Mouse (Mus musculus) MEL (cell line): Measurements from ENCODE around the gene Epha3. TPM values are rescaled to one million over a fixed set of nuclear protein-coding genes. Genes with fewer than 3 reads are reported as not detected.

Experiments used
- DNase-seq: peaks from one replicate; pipeline ENCODE4 v3.0.0; 2011; ENCODE audit warnings: low read depth, low spot score
- H3K27ac ChIP-seq: 2 replicates; pipeline ENCODE4 v1.5.1; 2012; ENCODE audit warnings: low read depth, mild to moderate bottlenecking, control low read depth, low read length, moderate library complexity; ENCODE audit not compliant: control insufficient read depth
- H3K27me3 ChIP-seq, 2 experiments: fragments of 150-350 bp in 1 of 2; sonication (generic) in 1 of 2; 2 replicates each; pipeline ENCODE4 v1.6.1; 2012; ENCODE audit warnings: low read length in 2 of 2, mild to moderate bottlenecking in 2 of 2, improper control_type of control experiment in 1 of 2, moderate library complexity in 1 of 2; ENCODE audit not compliant: insufficient read depth in 2 of 2, control insufficient read depth in 1 of 2
- H3K36me3 ChIP-seq, 2 experiments: 2 replicates each; pipeline ENCODE4 v1.6.1; 2012 to 2014; ENCODE audit warnings: low read length in 2 of 2, improper control_type of control experiment in 1 of 2, inconsistent platforms in 1 of 2, mild to moderate bottlenecking in 1 of 2; ENCODE audit not compliant: insufficient read depth in 2 of 2, control insufficient read depth in 1 of 2
- H3K4me1 ChIP-seq, 2 experiments: fragments of 150-350 bp in 1 of 2; sonication (generic) in 1 of 2; 2 replicates each; pipeline ENCODE4 v1.6.1; 2012; ENCODE audit warnings: low read length in 2 of 2, improper control_type of control experiment in 1 of 2, mild to moderate bottlenecking in 1 of 2; ENCODE audit not compliant: insufficient read depth in 2 of 2, control insufficient read depth in 1 of 2
- H3K4me3 ChIP-seq, 2 experiments: fragments of 150-350 bp in 1 of 2; sonication (generic) in 1 of 2; 2 replicates each; pipeline ENCODE4 v1.5.1; 2012; ENCODE audit warnings: low read depth in 2 of 2, low read length in 2 of 2, mild to moderate bottlenecking in 2 of 2, moderate library complexity in 2 of 2, control low read depth in 1 of 2, improper control_type of control experiment in 1 of 2; ENCODE audit not compliant: control insufficient read depth in 1 of 2, insufficient read depth in 1 of 2
- H3K79me2 ChIP-seq: 2 replicates; pipeline ENCODE4 v1.6.1; 2012; ENCODE audit warnings: mild to moderate bottlenecking, low read length, moderate library complexity; ENCODE audit not compliant: control insufficient read depth, poor library complexity, insufficient read depth
- H3K9ac ChIP-seq: 2 replicates; pipeline ENCODE4 v1.6.1; 2012; ENCODE audit warnings: low read depth, mild to moderate bottlenecking, control low read depth, low read length, moderate library complexity; ENCODE audit not compliant: control insufficient read depth, poor library complexity, severe bottlenecking
- H3K9me3 ChIP-seq: fragments of 150-350 bp; sonication (generic); replicated peaks from 2 replicates; pipeline ENCODE4 v1.6.1; 2012; ENCODE audit warnings: mild to moderate bottlenecking, low read length, improper control_type of control experiment, moderate library complexity; ENCODE audit not compliant: insufficient read depth
- CHD1 ChIP-seq: IDR thresholded peaks from 2 replicates; pipeline ENCODE4 v1.6.1; 2012; ENCODE audit warnings: low read depth, mild to moderate bottlenecking, inconsistent platforms, low read length, improper control_type of control experiment
- EP300 ChIP-seq, 2 experiments: IDR thresholded peaks; 2 replicates each; pipeline ENCODE4 v1.6.1; 2011; ENCODE audit warnings: improper control_type of control experiment in 2 of 2, low read length in 2 of 2, low read depth in 1 of 2, mild to moderate bottlenecking in 1 of 2
- HCFC1 ChIP-seq: IDR thresholded peaks from 2 replicates; pipeline ENCODE4 v1.6.1; 2012; ENCODE audit warnings: low read depth, mild to moderate bottlenecking, inconsistent platforms, low read length, improper control_type of control experiment, moderate library complexity
- MAFK ChIP-seq: IDR thresholded peaks from 2 replicates; pipeline ENCODE4 v1.6.1; 2011; ENCODE audit warnings: low read depth, mild to moderate bottlenecking, low read length, improper control_type of control experiment, borderline replicate concordance
- MAZ ChIP-seq: IDR thresholded peaks from 2 replicates; pipeline ENCODE4 v1.6.1; 2012; ENCODE audit warnings: low read depth, mild to moderate bottlenecking, inconsistent platforms, low read length, improper control_type of control experiment
- MEF2A ChIP-seq: IDR thresholded peaks from 2 replicates; pipeline ENCODE4 v1.6.1; 2014; ENCODE audit warnings: low read depth, mild to moderate bottlenecking, inconsistent platforms, low read length, improper control_type of control experiment; ENCODE audit not compliant: poor library complexity, insufficient replicate concordance, severe bottlenecking; ENCODE audit errors: extremely low read depth
- MYC ChIP-seq: IDR thresholded peaks from 2 replicates; pipeline ENCODE4 v1.6.1; 2011; ENCODE audit warnings: low read depth, mild to moderate bottlenecking, low read length, improper control_type of control experiment, moderate library complexity
- NRF1 ChIP-seq: IDR thresholded peaks from 2 replicates; pipeline ENCODE4 v1.6.1; 2014; ENCODE audit warnings: low read depth, mild to moderate bottlenecking, inconsistent platforms, low read length, improper control_type of control experiment, moderate library complexity; ENCODE audit not compliant: poor library complexity, insufficient read depth, severe bottlenecking
- TAL1 ChIP-seq: IDR thresholded peaks from 2 replicates; pipeline ENCODE4 v1.6.1; 2012; ENCODE audit warnings: mild to moderate bottlenecking, inconsistent platforms, low read length, moderate library complexity, mixed read lengths
- UBTF ChIP-seq: IDR thresholded peaks from 2 replicates; pipeline ENCODE4 v1.6.1; 2012; ENCODE audit warnings: low read depth, mild to moderate bottlenecking, inconsistent platforms, low read length, improper control_type of control experiment, moderate library complexity, borderline replicate concordance; ENCODE audit not compliant: insufficient read depth
- ZC3H11A ChIP-seq: IDR thresholded peaks from 2 replicates; pipeline ENCODE4 v1.6.1; 2012; ENCODE audit warnings: low read depth, mild to moderate bottlenecking, inconsistent platforms, low read length, improper control_type of control experiment
- ZNF384 ChIP-seq: IDR thresholded peaks from 2 replicates; pipeline ENCODE4 v1.6.1; 2012; ENCODE audit warnings: low read depth, mild to moderate bottlenecking, inconsistent platforms, low read length, improper control_type of control experiment
- polyA plus RNA-seq, 2 experiments: library from polyadenylated mRNA; stranded (reverse) in 1 of 2; unstranded in 1 of 2; fragments of >175 nt in 1 of 2; fragments of >200 nt in 1 of 2; gene quantifications; 2 replicates each; pipeline versions ENCODE4 v1.2.1 to v1.2.4; 2012; ENCODE audit warnings: low replicate concordance in 2 of 2, low read depth in 1 of 2; ENCODE audit not compliant: insufficient read length in 2 of 2, insufficient read depth in 1 of 2, missing spikeins in 1 of 2
- total RNA-seq: library from RNA; depleted of rRNA; stranded (reverse); fragments of 300-350 nt; gene quantifications from 2 replicates; pipeline ENCODE4 v1.2.3, GENCODE M21; 2012

Gene Epha3
- total and polyA plus RNA-seq, 3 experiments = not detected

GRCm38 (mm10) chr16:63864463-63864976 lies 545 bp upstream of the Epha3 start:
- H3K4me1 ChIP-seq = no peaks in the 10 kb centered on the region
- no peaks in the 10 kb centered on the region for H3K27me3 ChIP-seq
- no peaks in the 10 kb centered on the region for H3K36me3 ChIP-seq
- H3K9ac ChIP-seq = no peak overlapping the region
- H3K9me3 ChIP-seq = no peaks in the 10 kb centered on the region
- no peaks in the 10 kb centered on the region for H3K79me2 ChIP-seq
- H3K27ac ChIP-seq = no peak overlapping the region
- TF ChIP-seq MAZ (no peak), MEF2A (no peak), ZC3H11A (no peak), CHD1 (no peak), TAL1 (no peak), MYC (no peak)
- TF ChIP-seq, all 39 proteins: peak for 0
- H3K4me3 ChIP-seq = no peak overlapping the region
- no peak for DNase-seq

- Histone ChIP-seq H3K79me2 (no peaks in the 10 kb centered on the region), H3K27me3 (no peaks in the 10 kb centered on the region), H3K9ac (no peak overlapping the region), H3K4me1 (no peaks in the 10 kb centered on the region), H3K4me3 (no peak overlapping the region), H3K36me3 (no peaks in the 10 kb centered on the region), H3K9me3 (no peaks in the 10 kb centered on the region), H3K27ac (no peak overlapping the region)
- TF ChIP-seq NRF1 (no peak), ZNF384 (no peak)
- DNase-seq = no peak
Measured at GRCm38 (mm10) chr16:63863181-63863580, 794 bp downstream of the Epha3 start.

GRCm38 (mm10) chr16:63857561-63857960 lies 6.4 kb downstream of the Epha3 start:
- Histone ChIP-seq H3K4me1 (no peaks in the 10 kb centered on the region), H3K27ac (no peak overlapping the region), H3K4me3 (no peak overlapping the region), H3K36me3 (no peaks in the 10 kb centered on the region), H3K9me3 (no peaks in the 10 kb centered on the region), H3K79me2 (no peaks in the 10 kb centered on the region), H3K27me3 (no peaks in the 10 kb centered on the region), H3K9ac (no peak overlapping the region)
- no peak for TF ChIP-seq UBTF
- no peak for TF ChIP-seq EP300 (IDR thresholded peaks at IDR 0.05; ENCODE audit: low read depth in 1 of 2, low read length in 2 of 2)
- no peak for TF ChIP-seq HCFC1
- no peak for TF ChIP-seq MAFK
- TF ChIP-seq MEF2A = no peak
- no peak for DNase-seq
